Mouse (Mus musculus) pancreas, adult 10 weeks (tissue): ENCODE measurements around the gene Mup8. TPM values are rescaled to one million over a fixed set of nuclear protein-coding genes. Genes with fewer than 3 reads are reported as not detected.

Source experiments
- polyA plus RNA-seq: library from polyadenylated mRNA; stranded (reverse); fragments of 350-450 nt; fragmentation: Illumina TruSeq; extraction: RNeasy Lipid Tissue Mini Kit (QIAGEN cat#74804); gene quantifications from one replicate; pipeline ENCODE4 v1.2.3, GENCODE M21; 2015; ENCODE audit warnings: low read depth, low replicate concordance; ENCODE audit not compliant: insufficient read depth

Gene Mup8
- polyA plus RNA-seq = not detected

GRCm38 (mm10) chr4:60222499-60222898 is at the start of gene Mup8:
Gene Mup8, minus strand, starts transcription at chr4:60222599.

Other genes starting within 250 kb of the Mup8 start
- not detected for gene Mup7, start 152.1 kb downstream of the Mup8 start, polyA plus RNA-seq
- not detected for gene Mup2, start 68.3 kb downstream of the Mup8 start, polyA plus RNA-seq
- gene Mup9, start 199.4 kb upstream of the Mup8 start, polyA plus RNA-seq = not detected